Mouse (Mus musculus) cerebellum, adult 11-12 months (tissue): Measurements from ENCODE around the gene Ccdc187.
A peak's percentile ranks its signal among the peaks of the same experiment; 100 is the strongest.

Experiments
- DNase-seq: peaks from one replicate; pipeline ENCODE4 v3.0.0; 2022

The Ccdc187 gene

GRCm38 (mm10) chr2:26294457-26294856 lies at the start of gene Ccdc187:
Gene Ccdc187 (minus strand): TSS chr2:26294557.
- DNase-seq = no peak

- no peak for DNase-seq
Observed at GRCm38 (mm10) chr2:26342609-26343490, 48.5 kb upstream of the Ccdc187 start.

GRCm38 (mm10) chr2:26342044-26342443 lies 47.7 kb upstream of the Ccdc187 start:
- peak; percentile 85 for DNase-seq

GRCm38 (mm10) chr2:26341510-26341981 lies 47.2 kb upstream of the Ccdc187 start:
- no peak for DNase-seq

- DNase-seq = peak; percentile 74
Observed at GRCm38 (mm10) chr2:26339204-26339551, 44.8 kb upstream of the Ccdc187 start.

- peak; percentile 84 for DNase-seq
Observed at GRCm38 (mm10) chr2:26338302-26339203, 44.2 kb upstream of the Ccdc187 start.

- no peak for DNase-seq
Observed at GRCm38 (mm10) chr2:26330702-26331101, 36.3 kb upstream of the Ccdc187 start.

GRCm38 (mm10) chr2:26330056-26330468 lies 35.7 kb upstream of the Ccdc187 start:
- no peak for DNase-seq

- DNase-seq = peak; percentile 66
Observed at GRCm38 (mm10) chr2:26329402-26329801, 35.0 kb upstream of the Ccdc187 start.

- no peak for DNase-seq
Observed at GRCm38 (mm10) chr2:26327852-26328251, 33.5 kb upstream of the Ccdc187 start.

- peak; percentile 71 for DNase-seq
Observed at GRCm38 (mm10) chr2:26325386-26326181, 31.2 kb upstream of the Ccdc187 start.

GRCm38 (mm10) chr2:26324917-26325316 lies 30.6 kb upstream of the Ccdc187 start:
- DNase-seq = no peak

- DNase-seq = no peak
Observed at GRCm38 (mm10) chr2:26323589-26324325, 29.4 kb upstream of the Ccdc187 start.

GRCm38 (mm10) chr2:26320245-26321185 lies 26.2 kb upstream of the Ccdc187 start:
- DNase-seq = peak; percentile 83

- DNase-seq = peak; percentile 67
Observed at GRCm38 (mm10) chr2:26319519-26320244, 25.3 kb upstream of the Ccdc187 start.

GRCm38 (mm10) chr2:26319109-26319508 lies 24.8 kb upstream of the Ccdc187 start:
- DNase-seq = peak; percentile 77

GRCm38 (mm10) chr2:26317991-26318672 lies 23.8 kb upstream of the Ccdc187 start:
- DNase-seq = peak; percentile 64

- DNase-seq = peak; percentile 54
Observed at GRCm38 (mm10) chr2:26317371-26317770, 23.0 kb upstream of the Ccdc187 start.

GRCm38 (mm10) chr2:26316576-26317246 lies 22.4 kb upstream of the Ccdc187 start:
- peak; percentile 80 for DNase-seq
